Mouse (Mus musculus): ENCODE results near the gene Arhgef3.

Arhgef3 gene

DNA sequence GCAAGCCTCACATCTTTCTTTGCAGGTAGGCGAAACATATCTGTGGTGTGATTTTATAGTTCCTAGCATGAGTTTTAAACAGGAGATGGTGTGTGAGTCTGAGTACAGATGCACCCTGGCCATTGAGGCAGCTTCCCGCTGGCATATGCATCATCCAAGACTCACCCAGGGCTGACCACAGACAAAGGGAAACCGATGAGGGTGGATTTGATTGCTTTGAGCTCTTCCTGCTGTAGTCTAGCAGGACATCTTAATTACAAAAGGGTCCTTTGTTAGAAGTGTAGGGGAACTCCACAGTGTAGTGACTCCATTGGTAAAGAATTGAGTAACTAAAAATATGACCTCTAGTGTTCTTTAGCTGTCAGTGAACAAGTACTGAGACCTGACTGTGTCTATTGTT, 232.5 kb downstream of the Arhgef3 start:
- no peak for DNase-seq (ENCODE audit: low spot score)

DNA sequence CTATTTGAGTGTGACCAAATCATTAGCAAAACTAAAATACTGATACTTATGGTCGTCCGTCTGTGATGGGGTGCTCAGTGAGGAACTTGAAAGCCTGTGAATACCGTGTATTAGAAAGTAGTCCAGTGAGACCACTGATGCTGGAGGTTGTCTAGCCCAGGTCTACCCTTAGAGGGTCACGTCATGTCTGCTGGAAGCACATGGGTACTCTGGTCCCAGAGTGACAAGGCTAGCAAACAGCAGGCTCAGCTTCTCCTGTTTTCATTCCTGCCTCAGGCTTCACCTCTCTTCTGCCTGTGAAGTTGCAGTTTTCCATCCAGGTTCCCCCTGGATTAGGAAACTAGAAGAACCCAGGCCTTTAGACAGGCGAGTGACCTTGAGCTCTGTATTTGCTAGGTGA, 233.0 kb downstream of the Arhgef3 start:
- DNase-seq (ENCODE audit: low spot score), result no peak

DNA sequence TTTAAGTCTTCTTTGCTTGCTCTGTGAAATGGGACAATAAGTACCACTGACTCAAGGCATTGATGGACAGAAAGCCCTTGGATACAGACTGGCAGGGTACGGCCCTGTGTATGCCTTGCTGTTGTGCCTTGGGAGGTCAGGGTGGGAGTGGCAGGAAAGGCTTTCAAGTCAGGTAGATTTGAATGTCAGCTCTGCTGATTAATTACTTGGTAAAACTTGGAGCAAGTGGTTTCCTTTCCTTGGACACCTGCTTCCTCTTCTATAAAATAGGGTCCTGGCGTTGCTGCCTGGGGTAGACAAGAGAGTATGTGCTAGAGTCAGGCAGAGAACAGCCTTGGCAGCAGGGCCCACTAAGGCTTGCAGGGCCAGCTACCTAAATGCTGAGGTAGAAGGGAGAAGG, 233.4 kb downstream of the Arhgef3 start:
- DNase-seq (ENCODE audit: low spot score), result no peak

DNA sequence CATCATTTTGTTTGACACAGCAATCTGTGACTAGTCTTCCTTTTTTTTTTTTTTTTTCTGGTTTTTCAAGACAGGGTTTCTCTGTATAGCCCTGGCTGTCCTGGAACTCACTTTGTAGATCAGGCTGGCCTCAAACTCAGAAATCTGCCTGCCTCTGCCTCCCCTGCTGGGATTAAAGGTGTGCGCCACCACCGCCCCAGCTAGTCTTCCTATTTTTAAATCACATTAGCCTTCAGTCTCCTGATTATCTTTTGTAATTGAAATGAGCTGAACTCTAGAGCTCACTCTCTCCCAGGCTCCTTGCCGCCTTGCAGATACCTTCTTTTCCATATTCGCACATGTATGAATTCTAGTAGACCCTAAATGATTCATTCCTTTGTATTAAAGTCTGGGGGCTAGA, 234.0 kb downstream of the Arhgef3 start:
- no peak for DNase-seq (ENCODE audit: low spot score)

DNA sequence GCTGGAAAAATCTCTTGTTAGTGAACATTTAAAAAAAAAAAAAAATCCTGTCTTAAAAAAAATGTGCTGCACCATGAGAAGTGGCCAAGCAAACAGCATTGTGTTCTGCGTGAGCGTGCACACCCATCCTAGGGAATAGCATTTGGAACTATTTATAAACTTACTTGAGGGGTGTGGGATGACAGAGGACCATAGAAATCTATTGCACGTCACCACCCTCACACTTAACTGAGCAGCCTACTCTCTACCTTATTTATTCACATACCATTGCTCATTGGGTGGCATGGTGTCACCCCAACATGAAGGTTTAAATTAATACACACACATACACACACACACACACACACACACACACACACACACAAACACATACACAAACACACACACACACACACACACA, 234.4 kb downstream of the Arhgef3 start:
- no peak for DNase-seq (ENCODE audit: low spot score)

DNA sequence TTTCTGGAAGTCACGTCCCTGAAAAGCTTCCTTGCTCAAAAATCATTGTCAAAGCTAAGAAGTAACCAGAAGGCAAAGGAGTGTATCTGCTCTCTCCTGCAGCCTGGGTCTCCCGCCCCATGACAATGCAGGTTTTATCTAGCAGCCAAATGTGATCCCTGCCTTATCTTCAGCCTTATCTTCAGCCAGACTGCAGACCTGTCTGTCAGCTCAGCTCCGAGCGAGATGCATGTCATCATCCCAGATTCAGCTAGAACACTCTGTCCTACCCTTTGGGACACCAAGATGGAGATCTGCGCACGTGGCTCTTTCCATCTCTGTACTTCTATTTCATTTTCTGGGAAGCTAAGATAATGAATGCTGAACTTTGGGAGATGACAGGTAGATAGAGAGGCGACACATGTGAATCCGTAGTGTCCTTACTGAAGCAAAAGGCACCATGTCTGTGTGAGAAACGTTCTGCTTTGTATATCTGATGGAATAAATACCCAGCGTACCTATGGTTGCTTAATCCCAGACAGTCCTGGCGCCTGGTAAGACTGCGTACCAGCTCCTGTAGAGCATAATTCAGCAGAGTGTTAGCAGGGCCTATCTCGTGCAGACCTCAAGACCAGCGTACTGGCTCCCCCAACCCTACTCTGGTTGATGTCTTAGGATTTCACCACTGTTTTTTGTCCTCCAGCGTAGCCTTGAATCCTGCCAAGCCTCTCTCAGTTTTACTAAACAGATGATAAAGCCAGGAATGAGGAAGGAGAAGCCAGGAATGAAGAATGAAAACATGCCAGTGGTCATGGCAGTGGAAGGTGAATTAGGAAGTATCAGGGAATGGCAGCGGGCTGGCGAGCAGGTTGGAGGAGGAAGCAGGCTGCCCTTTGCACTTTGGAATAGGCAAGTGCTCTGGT, 235.4 kb downstream of the Arhgef3 start:
- DNase-seq (ENCODE audit: low spot score), result no peak

DNA sequence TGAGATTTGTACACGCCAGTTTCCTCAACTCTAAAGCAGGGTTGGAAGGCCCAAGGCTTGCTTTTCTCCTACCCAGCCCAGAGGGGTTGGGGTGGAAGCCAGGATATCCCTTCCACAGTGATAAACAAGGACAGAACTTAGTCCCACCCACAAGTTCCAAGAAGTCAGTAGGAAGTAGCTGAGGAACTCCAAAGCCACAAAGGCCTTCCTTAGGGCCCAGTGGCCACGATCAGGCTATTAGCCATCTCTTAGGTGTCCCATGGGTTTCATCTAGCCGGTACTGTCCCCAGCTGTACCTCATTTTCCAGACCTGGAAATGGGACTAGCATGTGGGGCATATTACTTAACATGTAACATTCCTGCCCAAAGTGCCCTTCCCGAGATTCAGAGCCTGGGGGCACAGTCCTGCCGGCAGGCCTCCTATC, 236.4 kb downstream of the Arhgef3 start:
- no peak for DNase-seq (ENCODE audit: low spot score)

DNA sequence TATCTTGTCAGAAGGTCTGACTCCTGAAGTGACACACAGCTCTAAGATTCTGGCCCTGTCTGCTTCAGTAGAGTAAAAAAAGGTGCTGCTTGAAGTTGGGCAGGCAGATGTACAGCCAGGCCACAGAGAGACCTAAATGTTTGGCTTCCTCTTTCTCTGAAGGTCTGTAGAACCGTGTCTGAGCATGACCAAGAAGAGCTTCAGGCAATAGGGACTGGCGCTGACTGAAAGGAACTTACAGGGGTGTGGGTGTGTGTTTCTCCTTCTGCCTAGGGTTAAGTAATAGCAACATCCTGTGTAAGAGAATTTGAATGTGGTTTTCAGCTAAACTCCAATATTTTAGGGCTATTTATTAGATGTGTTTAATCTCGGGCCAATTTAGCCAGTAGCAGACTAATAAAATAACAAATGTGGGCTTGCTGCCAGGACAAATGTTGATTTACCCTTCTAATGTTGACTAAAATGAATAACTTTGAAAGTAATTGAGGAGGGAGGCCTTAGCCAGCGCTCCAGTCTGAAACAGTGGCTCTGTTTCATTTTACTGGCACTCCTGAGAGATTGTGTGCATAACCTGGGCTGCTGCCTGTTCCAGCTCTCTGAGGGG, 236.9 kb downstream of the Arhgef3 start:
- no peak for DNase-seq (ENCODE audit: low spot score)

DNA sequence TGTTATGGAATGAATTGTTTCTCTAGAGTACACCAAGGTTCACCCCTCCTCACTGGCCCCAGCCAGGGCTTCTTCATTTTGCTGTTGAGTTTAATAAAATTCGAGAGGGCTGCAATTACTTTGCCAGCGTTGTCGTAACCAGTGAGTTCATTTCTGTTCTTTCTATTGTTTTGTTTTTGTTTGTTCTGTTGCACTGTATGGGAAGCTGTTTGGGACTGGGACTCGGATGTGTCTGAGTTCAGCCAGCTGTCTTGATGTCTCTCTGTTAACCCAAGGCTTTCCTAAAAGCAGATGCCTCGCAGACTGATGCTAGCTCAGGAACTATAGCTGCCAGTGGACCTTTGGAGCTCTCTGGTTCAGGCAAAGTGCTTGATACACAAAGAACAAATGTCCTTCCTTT, 237.8 kb downstream of the Arhgef3 start:
- DNase-seq (ENCODE audit: low spot score), result no peak

DNA sequence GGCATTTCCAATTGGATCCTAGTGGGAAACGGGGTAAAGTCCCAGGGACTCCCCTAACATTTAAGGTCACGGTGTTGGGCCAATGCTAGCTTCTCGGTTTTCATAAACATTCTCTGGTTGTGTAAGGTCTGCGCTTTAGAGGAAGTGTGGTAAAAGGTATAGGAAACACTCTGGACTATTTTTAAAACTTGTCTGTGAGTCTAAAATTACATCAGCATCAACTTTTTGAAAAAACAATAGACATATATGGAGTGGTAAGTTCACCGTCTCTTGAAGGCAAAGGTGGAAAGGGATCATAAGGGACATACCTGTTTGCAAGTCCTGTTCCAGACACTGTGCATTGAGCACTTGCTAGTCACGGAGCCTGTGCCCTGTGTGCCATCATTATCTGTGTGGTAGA, 240.5 kb downstream of the Arhgef3 start:
- no peak for DNase-seq (ENCODE audit: low spot score)

DNA sequence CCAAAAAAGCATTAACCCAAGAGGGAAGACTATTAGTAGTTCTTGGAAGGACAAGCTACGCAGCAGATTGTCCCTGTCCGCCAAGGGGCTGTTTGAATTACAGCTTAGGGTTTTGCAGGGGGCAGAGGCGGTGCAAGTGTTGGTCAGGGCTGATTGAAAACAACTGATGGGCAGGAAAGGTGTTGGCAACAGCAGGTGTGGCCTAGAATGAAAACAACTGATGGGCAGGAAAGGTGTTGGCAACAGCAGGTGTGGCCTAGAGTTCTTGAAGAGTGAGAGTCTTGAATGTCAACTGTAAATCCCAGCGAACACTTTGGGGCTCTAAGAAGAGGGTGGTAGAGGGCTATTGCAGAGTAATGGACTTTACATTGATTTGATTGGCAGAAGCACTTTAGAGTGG, 241.2 kb downstream of the Arhgef3 start:
- no peak for DNase-seq (ENCODE audit: low spot score)

DNA sequence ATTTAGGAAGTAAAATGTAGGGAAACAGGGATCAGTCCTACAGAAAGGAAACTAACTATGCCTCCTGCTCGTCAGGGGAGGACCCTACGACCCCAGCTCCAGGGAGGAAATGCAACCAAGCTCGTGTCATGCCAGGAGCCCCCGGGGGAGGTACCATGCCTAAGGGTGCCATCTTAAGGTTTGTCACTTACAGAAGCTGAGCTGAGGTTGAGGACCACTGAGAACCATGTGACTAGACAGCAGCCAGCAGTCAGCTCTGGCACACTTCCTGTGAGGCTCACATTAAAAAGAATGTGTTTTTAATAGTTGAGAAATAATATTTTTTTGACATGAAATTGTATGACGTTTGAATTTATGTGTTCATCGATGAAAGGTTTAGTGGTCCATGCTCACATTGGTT, 242.4 kb downstream of the Arhgef3 start:
- no peak for DNase-seq (ENCODE audit: low spot score)

DNA sequence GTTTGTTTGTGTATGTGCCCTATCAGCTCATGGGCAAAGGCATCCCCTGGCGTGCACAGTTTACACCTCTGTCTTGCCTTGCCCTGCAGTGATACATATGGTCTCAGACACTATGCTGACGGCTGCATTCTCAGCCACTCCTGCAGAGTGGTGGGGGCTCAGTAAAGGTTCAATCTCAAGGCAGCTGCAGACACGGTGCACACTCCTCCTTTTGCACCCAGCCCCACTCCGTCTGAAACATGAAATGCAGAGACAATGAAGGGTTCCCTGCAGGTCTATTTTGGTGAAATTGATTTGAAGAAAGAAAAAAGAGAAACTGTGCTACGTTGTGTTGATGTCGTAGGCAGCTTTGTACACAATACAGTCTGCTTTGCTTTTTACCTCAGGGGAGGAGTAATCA, 243.5 kb downstream of the Arhgef3 start:
- no peak for DNase-seq (ENCODE audit: low spot score)

DNA sequence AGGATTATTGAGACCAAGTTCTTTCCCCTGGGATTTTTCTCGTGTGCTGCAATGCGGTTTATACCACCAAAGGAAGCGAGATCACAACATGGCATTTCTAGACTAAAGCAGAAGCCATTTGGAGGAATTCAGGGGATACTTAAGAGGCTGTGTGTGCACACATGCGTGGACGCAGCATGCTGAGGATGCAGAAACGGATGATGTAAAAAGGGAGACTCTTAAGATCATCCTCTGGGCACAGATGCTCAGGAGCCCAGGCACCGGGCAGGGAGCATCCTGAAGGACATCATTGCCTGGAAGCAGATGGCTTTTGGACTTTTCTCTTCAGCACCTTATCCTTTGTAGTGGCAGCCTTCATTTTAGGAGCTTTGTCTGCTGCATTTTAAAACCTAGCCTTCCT, 246.2 kb downstream of the Arhgef3 start:
- DNase-seq (ENCODE audit: low spot score), result no peak

DNA sequence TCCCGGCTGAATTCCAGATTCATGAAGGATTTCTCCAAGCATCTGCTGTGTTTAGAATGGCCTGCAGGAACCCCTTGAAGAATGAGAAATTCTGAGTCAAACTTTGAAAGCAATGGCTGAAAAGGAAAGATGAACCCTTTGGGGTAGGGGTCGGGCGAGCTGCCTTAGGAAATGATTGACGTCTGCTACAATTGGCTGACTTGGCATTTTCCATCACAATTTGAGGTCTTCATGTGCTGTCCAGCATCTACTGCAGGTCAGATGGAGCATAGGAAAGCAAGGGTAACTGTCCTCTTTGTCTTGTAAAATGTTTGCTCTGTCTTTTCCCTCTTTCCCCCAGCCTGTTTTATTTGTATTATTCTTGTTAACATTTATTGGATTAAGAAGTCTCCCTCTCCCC, 246.8 kb downstream of the Arhgef3 start:
- DNase-seq (ENCODE audit: low spot score), result no peak

DNA sequence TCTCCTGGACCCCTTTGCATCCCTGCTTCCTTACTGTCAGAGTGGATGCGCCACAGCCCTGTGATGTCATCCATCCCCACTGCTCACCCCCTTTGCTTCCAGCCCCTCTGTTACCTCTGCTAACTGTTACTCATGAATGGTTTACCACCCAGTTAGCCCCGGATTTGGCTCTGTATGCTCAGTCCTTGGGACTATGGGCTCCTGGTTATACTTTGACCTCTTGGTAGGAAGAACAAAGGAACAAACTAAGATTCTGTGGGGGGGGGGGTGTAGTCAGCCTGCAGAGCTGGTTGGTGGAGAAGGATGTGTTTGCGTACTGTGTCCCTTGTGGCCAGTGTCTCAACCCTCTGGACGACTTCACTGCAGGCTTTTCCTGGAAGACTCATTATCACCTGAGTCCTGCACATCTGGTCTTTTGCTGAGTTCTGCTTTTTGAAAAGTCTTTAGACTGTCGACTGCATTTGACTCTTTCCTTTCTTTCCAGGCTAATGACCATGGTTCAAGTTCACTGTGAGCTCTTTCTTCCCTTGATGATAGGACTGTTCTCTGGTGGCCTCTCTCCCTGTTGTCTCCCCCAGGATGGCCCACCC, 250.1 kb downstream of the Arhgef3 start:
- no peak for DNase-seq (ENCODE audit: low spot score)

DNA sequence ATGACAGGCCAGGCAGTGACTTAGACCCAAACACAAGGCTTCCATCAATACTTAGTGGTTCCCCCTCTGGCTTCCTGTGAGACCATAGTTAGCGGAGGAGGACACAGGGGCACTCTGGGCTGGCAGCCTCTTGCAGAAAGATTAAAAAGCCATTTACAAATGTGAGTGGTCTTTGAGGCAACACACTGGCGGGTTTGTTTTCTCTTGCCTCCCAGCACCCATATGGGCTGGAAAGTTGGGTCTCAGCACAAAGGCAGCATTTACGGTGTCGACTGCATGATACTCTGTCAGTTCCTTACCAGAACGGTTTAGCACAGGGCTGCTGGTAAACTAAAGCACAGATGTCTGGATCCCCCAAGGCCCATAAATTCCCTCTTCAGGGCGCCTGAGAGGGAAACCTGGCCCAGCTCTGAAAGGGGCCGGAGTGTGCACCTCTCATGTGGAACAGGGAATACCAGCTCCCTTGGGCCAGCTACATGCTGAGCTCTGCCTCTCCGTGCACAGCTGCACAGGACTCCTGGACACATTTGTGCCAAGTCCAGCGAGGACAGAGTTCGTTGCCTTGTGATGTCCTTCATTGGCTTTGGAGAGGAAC, 252.5 kb downstream of the Arhgef3 start:
- no peak for DNase-seq (ENCODE audit: low spot score)

DNA sequence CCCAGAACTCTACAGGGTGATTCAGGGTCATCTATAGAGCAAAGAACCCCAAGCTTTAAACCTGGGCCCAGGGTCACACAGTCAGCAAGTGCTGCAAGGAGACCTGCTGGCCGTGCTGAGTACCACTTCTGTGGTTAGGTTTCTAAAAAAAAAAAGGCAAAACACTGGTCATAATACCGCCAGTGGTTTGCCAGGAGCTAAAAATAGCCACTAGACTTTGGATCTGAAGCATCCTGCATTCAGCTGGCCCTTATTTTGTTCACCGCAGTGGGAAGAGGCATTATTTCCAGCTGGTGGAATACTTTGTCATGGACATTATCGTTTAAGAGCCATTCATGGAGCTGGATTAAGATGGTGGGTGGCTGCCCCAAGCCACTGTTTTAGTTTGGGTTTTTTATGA, 253.9 kb downstream of the Arhgef3 start:
- DNase-seq (ENCODE audit: low spot score), result peak; percentile 7

DNA sequence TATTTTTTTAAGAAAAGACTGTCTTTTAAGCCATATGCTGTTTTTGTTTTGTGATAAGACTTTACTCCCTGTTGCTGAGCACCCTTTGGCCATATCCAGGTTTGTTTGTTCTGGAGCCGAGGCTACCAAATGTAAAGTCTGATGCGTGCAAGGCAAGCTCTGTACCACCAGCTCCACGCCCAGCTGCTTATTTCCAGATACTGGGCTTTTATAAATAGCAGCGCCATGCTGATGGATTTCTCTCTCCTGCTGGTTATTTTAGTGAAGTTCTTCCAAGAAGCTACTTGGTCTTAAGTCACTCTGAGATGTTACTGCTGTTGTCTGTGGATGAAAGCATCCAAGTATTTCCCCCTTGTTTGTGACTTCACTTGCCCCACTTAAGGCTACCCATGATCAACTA, 254.8 kb downstream of the Arhgef3 start:
- DNase-seq (ENCODE audit: low spot score), result no peak

DNA sequence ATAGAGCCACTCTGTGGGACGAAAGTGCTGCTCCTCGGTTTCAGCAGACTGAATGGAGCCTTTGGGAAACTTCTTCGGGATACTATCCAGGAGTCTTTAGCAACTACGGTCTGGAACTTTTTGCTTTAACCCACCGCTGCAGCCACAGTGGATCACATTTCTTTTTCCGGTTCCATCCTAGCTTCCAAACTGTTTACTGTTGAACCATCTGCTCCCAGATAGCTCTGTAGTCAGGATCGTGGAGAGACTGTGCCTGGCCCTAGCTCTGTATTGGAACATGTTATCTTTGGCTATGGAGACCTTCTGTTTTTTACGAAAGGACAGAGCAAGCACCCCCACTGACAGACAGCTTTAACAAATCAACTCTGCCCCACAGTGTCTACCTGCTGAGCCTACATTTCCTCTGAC, 257.0 kb downstream of the Arhgef3 start:
- no peak for DNase-seq (ENCODE audit: low spot score)

DNA sequence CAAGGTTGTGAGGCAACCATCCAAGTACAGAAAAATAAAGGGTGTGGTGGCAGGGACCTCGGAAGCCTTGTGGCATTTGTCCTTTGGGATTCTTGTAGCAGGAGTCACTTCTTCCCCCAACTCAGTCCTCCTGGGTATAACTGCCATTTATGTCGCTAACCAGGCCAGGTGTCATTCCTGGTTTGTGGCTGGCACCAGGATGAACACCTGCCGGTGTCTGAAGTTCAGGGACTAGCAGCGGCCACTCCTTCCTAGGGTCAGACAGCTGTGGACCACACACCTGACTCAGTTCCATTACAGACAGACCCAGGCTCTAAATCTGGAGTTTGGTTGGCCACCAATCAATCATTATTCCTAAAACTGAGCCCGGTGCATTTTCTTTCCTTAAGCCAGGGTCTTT, 258.8 kb downstream of the Arhgef3 start:
- no peak for DNase-seq (ENCODE audit: low spot score)

DNA sequence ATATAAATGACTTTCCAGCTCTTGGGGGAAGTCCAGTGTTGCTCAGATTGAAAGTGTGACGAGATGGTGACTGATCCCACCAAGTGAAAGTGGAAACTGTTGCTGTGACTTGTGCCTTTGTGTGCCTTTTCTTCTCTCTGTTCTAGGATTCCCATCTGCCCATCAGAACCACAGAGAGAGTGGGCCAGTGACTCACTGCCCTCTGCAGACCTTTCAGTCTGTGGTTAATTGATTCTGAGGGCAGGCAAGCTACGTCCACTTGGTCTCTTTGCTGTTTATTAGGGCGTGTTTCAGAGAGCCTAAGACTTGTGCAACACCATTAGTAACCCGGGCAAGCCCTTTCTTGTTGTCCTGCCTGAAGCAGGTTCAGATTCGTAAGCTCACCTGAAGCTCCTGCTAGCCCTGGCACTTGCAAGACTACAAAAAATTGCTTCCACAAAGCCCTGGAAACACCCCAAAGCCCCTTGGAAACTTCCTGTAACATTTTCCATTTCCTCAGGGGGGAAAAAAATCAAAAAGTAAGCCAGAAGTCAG, 261.5 kb downstream of the Arhgef3 start:
- DNase-seq (ENCODE audit: low spot score), result no peak

DNA sequence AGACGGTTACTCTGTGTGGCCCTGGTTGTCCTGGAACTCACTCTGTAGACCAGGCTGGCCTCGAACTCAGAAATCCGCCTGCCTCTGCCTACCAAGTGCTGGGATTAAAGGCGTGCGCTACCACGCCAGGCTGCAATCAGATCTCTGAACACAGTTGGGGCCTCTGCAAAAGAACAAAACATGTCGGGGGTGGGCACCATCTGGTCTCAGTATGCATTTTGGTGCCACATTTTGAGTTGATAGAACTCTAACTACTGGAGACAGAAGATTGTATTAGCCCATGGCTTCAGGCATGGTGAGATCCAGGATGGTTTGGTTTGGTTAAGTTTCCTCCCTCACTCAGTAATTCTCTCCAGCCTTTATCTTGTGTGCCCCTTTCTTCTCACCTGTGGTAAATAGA, 264.0 kb downstream of the Arhgef3 start:
- DNase-seq (ENCODE audit: low spot score), result no peak
